Mouse (Mus musculus): ENCODE measurements around the gene Scn2b.

DNA sequence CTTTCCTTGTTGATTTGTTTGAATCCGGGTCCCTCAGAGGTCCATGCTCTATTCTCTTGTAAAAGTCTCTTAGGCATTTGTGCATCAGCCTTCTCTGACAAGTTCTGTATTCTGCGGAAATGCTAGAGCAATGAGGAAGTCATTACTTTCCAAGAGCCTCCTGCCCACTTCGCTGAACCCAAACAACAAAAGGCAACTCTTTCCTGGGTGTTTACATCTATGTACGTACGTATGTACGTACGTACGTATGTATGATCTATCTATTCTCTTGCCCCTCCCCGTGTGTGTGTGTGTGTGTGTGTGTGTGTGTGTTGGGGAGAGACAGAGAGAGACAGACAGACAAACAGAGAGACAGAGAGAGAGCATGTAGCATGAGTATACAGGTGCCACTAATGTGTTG, 763 bp upstream of the Scn2b start:
- TF ChIP-seq CTCF (IDR thresholded peaks at IDR 0.05; ENCODE audit: borderline replicate concordance, control insufficient read depth, extremely low read depth, insufficient read depth, low read length, poor library complexity) (no peak), POLR2A (IDR thresholded peaks at IDR 0.05; ENCODE audit: control insufficient read depth, extremely low read depth, insufficient read depth, low read length, poor library complexity) (no peak)
